In the genomic region with DNA sequence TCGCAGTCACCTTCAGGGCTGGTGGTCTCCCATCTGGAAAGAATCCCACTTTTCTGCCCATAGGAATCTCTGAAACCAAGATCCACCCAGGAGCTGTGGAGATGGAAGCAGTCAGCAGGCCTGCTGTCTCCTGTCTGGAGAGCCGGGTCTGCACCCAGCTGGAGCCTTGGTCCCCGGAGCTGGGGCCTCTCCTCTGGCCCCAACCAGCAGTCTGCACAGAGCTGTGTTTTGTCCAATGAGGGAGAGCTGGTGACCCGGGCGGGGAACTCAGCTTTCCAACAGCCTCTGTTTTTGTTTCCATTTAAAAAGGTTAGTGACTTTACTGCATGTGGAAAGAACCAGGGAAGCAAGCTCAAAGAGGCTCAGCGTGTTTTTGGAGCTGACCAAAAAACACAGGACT, we compare ENCODE assay signal across 10 mouse cellular contexts. TPM values are rescaled to one million over a fixed set of nuclear protein-coding genes. Genes with fewer than 3 reads are reported as not detected.
DNase-seq lines count a peak whose midpoint lies in the region; ATAC-seq and TF ChIP-seq lines count a peak whose summit lies in the region.
"Had no signal": no experiment of that assay in that cellular context is flagged by ENCODE, and none has a peak within 500 bp of the region (broad histone marks: within the 10 kb centered on the region; RNA-seq: fewer than 3 reads in every experiment).

No protein-coding gene starts in this region.

- DNase-seq in heart, adult 11 months, result peak; percentile 97
- DNase-seq in heart, adult 8-10 months (ENCODE audit: low spot score), result no peak
- DNase-seq in embryonic facial prominence, embryonic 10.5 days (ENCODE audit: low spot score), result no peak
- peak; percentile 72 for DNase-seq in kidney, postnatal 0 days (ENCODE audit: low spot score)
- DNase-seq in layer of hippocampus, adult 8-10 months (ENCODE audit: low spot score in 2 of 2), result no peak
- DNase-seq in adrenal gland, postnatal 10 days, result no peak
- DNase-seq: cerebellum, adult 8-10 months had no signal

- no peaks in the 10 kb centered on the region for H3K36me3 ChIP-seq in embryonic facial prominence, embryonic 10.5 days (replicated peaks)
- no peaks in the 10 kb centered on the region for H3K36me3 ChIP-seq in heart, embryonic 14.5 days (ENCODE audit: control insufficient read depth, insufficient read depth, low read length)
- no peaks in the 10 kb centered on the region for H3K36me3 ChIP-seq in kidney, postnatal 0 days (ENCODE audit: insufficient read depth, low read length)
- no peaks in the 10 kb centered on the region for H3K36me3 ChIP-seq in forebrain, embryonic 15.5 days

- no peak overlapping the region for H3K4me3 ChIP-seq in embryonic facial prominence, embryonic 10.5 days
- H3K4me3 ChIP-seq in heart, embryonic 14.5 days (ENCODE audit: control insufficient read depth in 1 of 2, insufficient read depth in 1 of 2, low read depth in 1 of 2, low read length in 2 of 2), result no peak overlapping the region
- H3K4me3 ChIP-seq in kidney, postnatal 0 days (replicated peaks; ENCODE audit: low read depth, low read length), result no peak overlapping the region
- no peak overlapping the region for H3K4me3 ChIP-seq in forebrain, embryonic 15.5 days

- no peaks in the 10 kb centered on the region for H3K9me3 ChIP-seq in embryonic facial prominence, embryonic 10.5 days
- H3K9me3 ChIP-seq in heart, embryonic 14.5 days (ENCODE audit: control insufficient read depth, low read length), result peaks cover 3% of the 10 kb centered on the region; the same call in 1 of the 2 replicates
- H3K9me3 ChIP-seq in kidney, postnatal 0 days (replicated peaks; ENCODE audit: low read length), result no peaks in the 10 kb centered on the region
- no peaks in the 10 kb centered on the region for H3K9me3 ChIP-seq in forebrain, embryonic 15.5 days

- peaks cover 30% of the 10 kb centered on the region for H3K27me3 ChIP-seq in embryonic facial prominence, embryonic 10.5 days (replicated peaks; ENCODE audit: low read depth, poor library complexity, severe bottlenecking)
- H3K27me3 ChIP-seq in heart, embryonic 14.5 days (ENCODE audit: control insufficient read depth, insufficient read depth, low read length), result no peaks in the 10 kb centered on the region
- H3K27me3 ChIP-seq in kidney, postnatal 0 days (ENCODE audit: insufficient read depth, low read length), result no peaks in the 10 kb centered on the region
- no peaks in the 10 kb centered on the region for H3K27me3 ChIP-seq in forebrain, embryonic 15.5 days

- peak; percentile 52; the same call in 1 of the 2 replicates for ATAC-seq in heart, embryonic 14.5 days (ENCODE audit: insufficient number of reproducible peaks, insufficient read depth, low FRiP score, low read depth)
- no peak for ATAC-seq in kidney, postnatal 0 days (replicated peaks; ENCODE audit: low FRiP score, low read depth)
- ATAC-seq in forebrain, embryonic 15.5 days (replicated peaks), result no peak
- ATAC-seq: midbrain, embryonic 16.5 days had no signal

- H3K9ac ChIP-seq in heart, embryonic 14.5 days (ENCODE audit: low read length), result no peak overlapping the region
- H3K9ac ChIP-seq in kidney, postnatal 0 days (ENCODE audit: low read depth, low read length), result no peak overlapping the region
- no peak overlapping the region for H3K9ac ChIP-seq in forebrain, embryonic 15.5 days (replicated peaks)

- H3K4me2 ChIP-seq in heart, embryonic 14.5 days (ENCODE audit: low read length), result no peak overlapping the region
- H3K4me2 ChIP-seq in kidney, postnatal 0 days (ENCODE audit: low read length), result no peak overlapping the region
- H3K4me2 ChIP-seq in forebrain, embryonic 15.5 days (replicated peaks), result no peak overlapping the region

- no peak for TF ChIP-seq CTCF in kidney, postnatal 0 days (IDR thresholded peaks at IDR 0.05; ENCODE audit: low read depth)

- H3K27ac ChIP-seq in embryonic facial prominence, embryonic 10.5 days (replicated peaks), result peak overlapping the region; percentile 30; the same call in 1 of the 2 replicates
- peak overlapping the region; percentile 41 to 50; a peak in 3 of 4 replicates for H3K27ac ChIP-seq in heart, embryonic 14.5 days (replicated peaks in 1 of 2; ENCODE audit: control insufficient read depth in 1 of 2, insufficient read depth in 1 of 2, low read depth in 2 of 2, low read length in 2 of 2)
- H3K27ac ChIP-seq in kidney, postnatal 0 days, result peak overlapping the region; percentile 8; the same call in 1 of the 2 replicates
- no peak overlapping the region for H3K27ac ChIP-seq in forebrain, embryonic 15.5 days (replicated peaks)

- WGBS in embryonic facial prominence, embryonic 10.5 days, result 45% methylated on average over 6 of the region's 6 CpGs
- 24% methylated on average over 6 of the region's 6 CpGs for WGBS in heart, embryonic 14.5 days
- WGBS in kidney, postnatal 0 days, result 40% methylated on average over 6 of the region's 6 CpGs
- 39% methylated on average over 6 of the region's 6 CpGs for WGBS in forebrain, embryonic 15.5 days

- H3K4me1 ChIP-seq in embryonic facial prominence, embryonic 10.5 days, result peaks cover 40% of the 10 kb centered on the region
- H3K4me1 ChIP-seq in heart, embryonic 14.5 days (ENCODE audit: control insufficient read depth in 2 of 2, insufficient read depth in 2 of 2, low read length in 2 of 2), result peaks cover 16 to 20% of the 10 kb centered on the region in 2 experiments; a peak in 3 of 4 replicates
- peaks cover 8% of the 10 kb centered on the region for H3K4me1 ChIP-seq in kidney, postnatal 0 days (replicated peaks; ENCODE audit: insufficient read depth, low read length)
- no peaks in the 10 kb centered on the region for H3K4me1 ChIP-seq in forebrain, embryonic 15.5 days

RNA-seq across cellular contexts. Expression of a gene that starts 11.0 kb away (rescaled TPM):
- total RNA-seq in heart, adult 8-10 months (2022), result 1 to 10 TPM; 3.7 to 4.8 (median 4.2) TPM
- 4.2 and 5.7 TPM in 2 replicates for polyA plus RNA-seq in embryonic facial prominence, embryonic 10.5 days (2016; fragmentation: Nextera tagmentation; extraction: Ambion mirVana)
- 9.4 and 9.5 TPM in 2 replicates for polyA plus RNA-seq in heart, embryonic 14.5 days (2014; fragmentation: Nextera tagmentation; extraction: Ambion mirVana)
- polyA plus RNA-seq in kidney, postnatal 0 days (2015; fragmentation: Nextera tagmentation; extraction: Ambion mirVana), result 19.9 and 21.3 TPM in 2 replicates
- 4.9 and 5.8 TPM in 2 replicates for polyA plus RNA-seq in forebrain, embryonic 15.5 days (2015; fragmentation: Nextera tagmentation; extraction: Ambion mirVana)
- total RNA-seq in layer of hippocampus, adult 8-10 months (2022), result 10 to 100 TPM; 15.8 to 22.3 (median 19.2) TPM
- 10 to 100 TPM; 10.1 to 10.6 TPM for total RNA-seq in adrenal gland, postnatal 10 days (2021)

Comparison
In these comparisons a context has a peak if more than half of its experiments do, and no peak if none do; other contexts are left out.
1. DNase-seq: peak in heart, adult 11 months (single experiment) and kidney, postnatal 0 days (single experiment); none in heart, adult 8-10 months (single experiment), embryonic facial prominence, embryonic 10.5 days (single experiment), layer of hippocampus, adult 8-10 months (0 of 2) and adrenal gland, postnatal 10 days (single experiment).